Mouse (Mus musculus): ENCODE results near the gene Pou2f1. TPM values are rescaled to one million over a fixed set of nuclear protein-coding genes. Genes with fewer than 3 reads are reported as not detected.
"Not testable (repeated sequence)": the region's sequence is repeated elsewhere in the genome, so short reads cannot be mapped to it uniquely, and the experiment has no call there.

Gene Pou2f1
- total RNA-seq, 2 experiments from 2014 or later, result 10.4 to 13.0 TPM

DNA sequence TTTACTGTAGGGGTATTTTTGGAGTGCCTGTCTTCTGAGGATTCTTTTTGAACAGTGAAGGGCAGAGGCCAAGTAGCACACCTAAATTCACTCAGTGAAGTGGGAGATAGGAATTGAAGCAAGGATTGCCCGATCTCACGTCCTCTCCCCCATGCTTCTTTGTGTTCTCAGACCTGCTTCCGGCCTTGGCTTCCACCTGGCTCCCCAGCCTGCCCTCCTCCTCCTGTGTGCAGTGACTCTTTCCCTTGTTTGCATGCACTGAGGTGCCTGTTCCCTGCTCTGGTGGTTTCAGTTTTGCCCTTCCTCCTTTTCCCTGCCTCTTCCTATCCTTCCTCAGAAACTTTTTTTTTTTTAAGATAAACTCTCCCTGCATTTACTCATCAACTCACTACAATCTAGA, 4.5 kb upstream of the Pou2f1 start:
- intact Hi-C loops (cut with DNase I), result loop anchor here (10.0 kb wide), 1 partner anchor 232 kb away; no protein-coding TSS in a partner anchor

DNA sequence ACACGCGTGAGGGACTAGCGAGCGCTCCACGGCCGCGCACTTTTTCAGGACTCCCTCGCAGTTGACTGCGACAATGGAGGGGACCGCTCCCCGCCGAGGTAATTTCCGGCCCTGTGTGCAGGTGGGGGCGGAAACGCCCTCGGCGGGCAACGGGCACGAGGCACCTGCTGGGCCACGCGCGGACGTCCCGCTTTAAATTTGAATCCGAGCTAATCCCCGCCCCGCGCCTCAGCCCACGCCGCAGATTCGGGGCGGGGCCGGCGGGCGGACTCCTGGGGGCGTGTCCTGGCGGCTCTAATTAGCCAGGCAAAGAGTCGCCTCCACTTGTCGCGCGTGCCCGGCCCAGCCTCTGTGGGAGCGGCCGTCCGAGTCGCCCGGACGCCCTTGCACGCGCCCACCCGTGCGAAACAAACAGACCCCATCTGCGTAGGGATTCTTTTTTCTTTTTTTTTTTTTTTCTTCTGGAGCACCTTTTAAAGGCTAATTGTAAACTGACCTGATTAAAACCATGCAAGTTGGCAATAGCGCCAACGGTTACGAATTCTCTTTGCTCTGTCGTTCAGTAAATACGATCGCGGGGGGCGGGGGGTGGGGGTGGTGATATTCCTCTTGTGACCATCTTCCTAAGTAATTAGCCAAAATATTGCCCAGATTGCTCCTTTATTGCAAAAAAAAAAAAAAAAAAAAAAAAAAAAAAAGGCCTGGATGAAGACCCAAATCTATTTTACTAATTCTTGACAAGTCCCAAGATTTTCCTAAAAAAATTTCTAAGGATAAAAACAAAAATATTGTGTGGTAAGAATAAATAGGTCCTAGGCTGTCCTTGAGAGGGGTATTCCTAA, 924 bp upstream of the Pou2f1 start:
- DNase-seq, result peak; percentile 95
- intact Hi-C loops (cut with DNase I), result loop anchor here (2.0 to 10.0 kb wide), 6 partner anchors 37 to 766 kb away; partner anchors contain the start of genes Dcaf6, Mpc2, Tada1 and Tiprl

More for the DNA sequence above, 4.5 kb upstream of the Pou2f1 start:
- DNase-seq, result no peak

DNA sequence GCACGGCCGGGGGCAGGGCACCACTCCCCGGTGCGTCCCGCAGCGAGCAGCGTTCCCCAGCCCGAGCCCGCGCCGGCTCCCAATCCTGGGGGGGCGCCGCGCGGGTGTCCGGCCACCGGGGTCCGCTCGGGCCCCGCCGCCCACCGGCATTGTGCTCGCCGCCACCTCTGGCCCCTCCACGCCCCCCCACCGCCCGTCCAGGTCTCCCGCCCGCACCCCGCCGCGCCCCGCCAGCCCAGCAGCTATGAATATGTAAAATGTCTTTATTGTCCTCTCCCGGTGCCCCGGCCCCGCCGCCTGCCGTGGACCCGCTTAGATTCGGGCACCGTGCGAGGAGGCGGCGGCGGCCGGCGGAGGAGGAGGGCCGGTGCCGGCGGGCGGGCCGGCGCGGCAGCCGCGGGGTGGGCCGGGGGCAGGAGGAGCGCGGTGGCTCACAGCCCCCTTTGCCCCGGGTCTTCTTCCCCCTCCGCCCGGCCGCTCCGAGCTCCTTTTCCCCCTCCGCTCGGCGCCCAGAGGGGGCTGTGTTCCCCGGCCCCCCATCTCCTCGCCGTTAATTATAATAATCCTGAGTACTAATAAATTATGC, 481 bp downstream of the Pou2f1 start:
- intact Hi-C loops (cut with DNase I), result loop anchor here (2.0 to 10.0 kb wide), 6 partner anchors 35 to 765 kb away; partner anchors contain the start of genes Dcaf6, Mpc2, Tada1 and Tiprl
- DNase-seq, result no peak

DNA sequence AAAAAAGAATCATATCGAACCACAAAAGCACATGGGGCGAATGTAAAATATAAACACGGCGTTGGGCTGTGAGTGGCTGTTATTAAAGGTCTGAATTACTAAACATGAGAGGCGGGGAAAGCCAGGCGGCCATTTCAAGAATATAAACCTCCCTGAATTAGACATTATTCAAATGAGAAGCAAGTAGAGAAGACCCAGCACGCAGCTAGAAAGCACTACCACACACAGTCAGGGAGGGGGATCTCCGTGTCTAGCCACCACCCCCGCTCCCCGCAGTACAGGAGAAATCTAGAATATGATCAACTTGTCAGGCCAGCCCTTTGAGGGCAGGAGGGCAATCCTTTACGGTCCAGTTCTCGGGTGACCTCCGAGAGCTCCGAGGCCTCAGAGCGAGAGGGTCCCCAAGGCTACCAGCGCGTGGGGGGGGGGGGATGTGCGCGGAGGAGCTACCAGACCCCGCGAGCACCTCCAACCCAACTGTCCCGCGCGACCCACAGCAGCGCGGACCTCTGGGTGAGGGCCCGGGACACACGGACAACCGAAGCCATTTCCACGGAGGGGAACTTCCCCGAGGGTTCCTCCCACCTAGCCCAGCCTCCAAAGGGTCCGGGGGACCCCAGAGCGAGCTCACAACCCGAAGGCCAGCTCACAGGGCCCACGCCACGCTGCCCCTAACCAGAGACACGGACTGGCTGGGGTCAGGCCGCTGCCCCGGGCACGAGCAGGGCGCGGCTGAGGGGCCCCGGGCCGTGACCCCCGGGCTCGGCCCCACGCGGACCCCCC, 1.2 kb downstream of the Pou2f1 start:
- intact Hi-C loops (cut with DNase I), result loop anchor here (5.0 to 10.0 kb wide), 4 partner anchors 227 to 764 kb away; partner anchors contain the start of genes Dcaf6, Mpc2, Tada1 and Tiprl
- DNase-seq, result peak; percentile 41 to 59

DNA sequence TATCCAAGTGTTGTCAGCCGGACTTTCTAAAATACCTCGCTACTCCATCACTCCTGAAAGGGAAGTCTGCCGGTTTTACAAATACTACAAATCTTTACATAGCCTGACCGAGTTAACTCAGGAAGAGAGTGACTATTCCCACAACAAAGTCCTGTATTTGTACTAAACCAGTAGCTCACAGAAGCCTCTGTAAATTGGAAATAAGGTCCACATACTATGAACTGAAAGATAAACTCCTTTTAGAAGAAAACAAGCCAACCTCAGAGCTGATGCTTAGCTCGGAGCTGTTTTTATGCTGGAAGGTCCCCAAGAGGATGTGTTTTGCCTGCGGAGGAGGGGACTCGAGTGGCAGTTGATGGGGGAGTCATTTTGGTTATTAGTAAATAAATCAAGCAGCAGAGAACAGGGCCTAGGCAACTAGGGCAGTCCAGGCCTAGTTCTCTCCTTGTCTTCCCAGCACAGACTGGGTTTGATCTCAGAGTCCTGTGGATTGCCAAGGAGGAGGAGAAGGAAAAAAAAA, 1.8 kb downstream of the Pou2f1 start:
- intact Hi-C loops (cut with DNase I), result loop anchor here (5.0 to 10.0 kb wide), 4 partner anchors 226 to 763 kb away; partner anchors contain the start of genes Dcaf6, Mpc2, Tada1 and Tiprl

DNA sequence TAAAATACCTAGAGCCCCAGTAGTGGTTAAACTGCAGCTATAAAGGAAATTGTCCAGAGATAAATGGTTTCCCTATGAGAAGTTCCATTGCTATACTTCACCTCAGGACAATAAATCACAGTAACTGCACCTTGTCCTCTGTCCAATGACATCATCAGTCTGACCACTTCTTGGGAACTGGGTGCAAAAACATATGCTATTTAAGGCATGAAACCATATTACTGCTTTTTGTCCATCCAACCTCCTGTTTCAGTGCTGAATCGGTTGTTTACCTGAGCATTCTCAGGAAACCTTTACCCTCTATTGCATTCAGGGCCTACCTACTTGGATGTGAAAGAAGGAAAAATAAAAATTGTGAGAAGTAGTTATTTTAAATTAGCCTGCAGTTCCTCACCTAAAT, 2.8 kb downstream of the Pou2f1 start:
- no peak for DNase-seq
- intact Hi-C loops (cut with DNase I), result loop anchor here (5.0 to 10.0 kb wide), 4 partner anchors 225 to 762 kb away; partner anchors contain the start of genes Dcaf6, Mpc2, Tada1 and Tiprl

More for the DNA sequence above, 1.8 kb downstream of the Pou2f1 start:
- DNase-seq, result peak; percentile 35 to 50

DNA sequence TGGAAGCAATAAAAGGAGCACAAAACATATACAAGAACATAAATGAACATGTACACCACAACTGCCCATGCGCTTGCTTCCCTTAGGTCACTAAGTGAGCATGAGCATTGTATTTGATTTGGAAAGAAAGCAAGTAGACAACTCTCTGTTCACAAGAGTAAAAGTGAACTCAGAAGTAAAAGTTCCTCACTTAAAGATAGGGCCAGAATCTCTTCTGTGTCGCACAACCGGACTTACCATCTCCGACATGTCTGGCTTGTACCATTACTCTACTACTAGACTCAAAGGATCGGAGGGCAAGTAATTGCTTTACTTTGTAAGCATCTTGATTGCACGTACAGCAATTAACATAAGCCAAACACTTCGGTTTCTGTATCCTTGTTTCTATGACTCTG, 6.8 kb downstream of the Pou2f1 start:
- DNase-seq, result no peak
- intact Hi-C loops (cut with DNase I), result no loop called here

DNA sequence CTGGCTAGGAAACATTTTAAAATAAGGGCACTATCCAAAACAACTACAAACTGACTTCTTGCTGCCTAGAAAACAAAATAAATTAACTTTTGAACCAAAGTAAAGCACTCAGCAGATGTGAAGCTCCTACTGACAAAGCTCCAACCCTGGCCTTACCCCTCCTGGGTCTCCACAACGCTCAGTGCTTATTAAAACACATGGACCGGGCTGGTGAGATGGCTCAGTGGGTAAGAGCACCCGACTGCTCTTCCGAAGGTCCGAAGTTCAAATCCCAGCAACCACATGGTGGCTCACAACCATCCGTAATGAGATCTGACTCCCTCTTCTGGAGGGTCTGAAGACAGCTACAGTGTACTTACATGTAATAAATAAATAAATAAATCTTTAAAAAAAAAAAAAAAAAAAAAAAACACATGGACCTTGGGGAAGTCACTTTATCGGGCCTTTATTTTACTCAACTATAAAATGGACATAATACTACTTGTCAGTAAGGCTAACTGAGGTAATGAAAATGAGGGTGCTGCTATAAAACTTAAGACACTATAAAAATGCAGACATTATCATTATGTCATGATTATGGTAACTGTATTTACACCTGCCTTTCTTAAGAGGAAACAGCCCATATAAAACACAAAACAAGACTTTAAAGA, 7.3 kb downstream of the Pou2f1 start:
- intact Hi-C loops (cut with DNase I); DNase-seq: not testable (repeated sequence)

DNA sequence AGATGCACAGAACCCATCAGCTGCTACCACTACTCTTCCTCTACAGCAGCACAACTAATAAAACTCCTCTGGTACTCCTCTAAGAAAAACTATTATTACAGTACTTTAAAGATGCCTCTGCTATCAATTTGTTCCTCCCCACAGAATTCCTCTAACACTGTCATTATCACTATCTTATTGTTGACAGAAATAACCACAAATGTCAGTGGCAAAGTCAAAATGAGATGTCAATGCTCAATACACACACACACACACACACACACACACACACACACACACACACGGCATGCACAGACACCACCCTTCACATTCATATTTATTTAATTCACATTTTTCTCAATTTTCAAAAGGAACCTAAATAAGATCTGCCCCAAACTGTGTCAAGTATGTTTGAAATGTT, 8.2 kb downstream of the Pou2f1 start:
- no peak for DNase-seq
- intact Hi-C loops (cut with DNase I), result no loop called here

DNA sequence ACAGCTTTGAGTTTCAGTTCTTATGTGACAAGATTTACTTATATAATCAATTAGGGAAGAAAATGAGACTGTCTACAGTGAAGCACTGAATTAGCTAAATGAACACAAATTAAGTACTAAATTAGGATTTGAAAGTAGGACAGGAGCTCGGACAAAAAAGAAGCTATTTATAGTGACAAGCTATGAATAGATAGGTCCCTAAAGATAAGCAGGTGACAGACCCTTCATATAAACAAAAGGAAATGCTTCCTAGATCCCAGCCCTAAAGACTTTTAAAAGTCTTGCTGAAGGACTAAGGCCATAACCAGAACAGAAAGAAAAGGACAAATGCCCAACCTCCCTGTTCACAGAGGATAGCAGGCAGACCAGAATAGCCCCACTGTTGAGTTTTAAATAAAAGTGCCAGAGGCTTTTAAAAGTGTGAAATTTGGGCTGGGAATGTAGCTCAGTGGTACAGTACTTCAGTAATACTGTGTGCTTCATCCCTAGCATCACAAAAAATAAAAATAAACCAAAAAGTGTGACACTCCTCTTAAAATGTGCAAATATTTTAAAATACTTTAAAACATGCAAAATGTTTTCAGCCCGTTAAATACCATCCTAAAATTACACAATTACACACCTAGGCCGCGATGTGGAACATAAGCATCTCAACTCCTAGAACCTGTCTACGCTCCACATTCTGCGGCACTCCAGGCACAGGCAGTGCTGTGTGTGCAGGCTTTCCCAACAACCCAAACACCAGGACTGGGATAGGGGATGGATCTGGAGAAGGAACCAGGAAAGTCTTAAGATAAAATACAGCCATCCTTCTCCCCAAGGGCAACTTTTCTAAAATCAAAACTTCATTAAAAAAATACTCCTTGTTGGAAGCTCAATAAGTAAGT, 9.0 kb downstream of the Pou2f1 start:
- intact Hi-C loops (cut with DNase I), result no loop called here

DNA sequence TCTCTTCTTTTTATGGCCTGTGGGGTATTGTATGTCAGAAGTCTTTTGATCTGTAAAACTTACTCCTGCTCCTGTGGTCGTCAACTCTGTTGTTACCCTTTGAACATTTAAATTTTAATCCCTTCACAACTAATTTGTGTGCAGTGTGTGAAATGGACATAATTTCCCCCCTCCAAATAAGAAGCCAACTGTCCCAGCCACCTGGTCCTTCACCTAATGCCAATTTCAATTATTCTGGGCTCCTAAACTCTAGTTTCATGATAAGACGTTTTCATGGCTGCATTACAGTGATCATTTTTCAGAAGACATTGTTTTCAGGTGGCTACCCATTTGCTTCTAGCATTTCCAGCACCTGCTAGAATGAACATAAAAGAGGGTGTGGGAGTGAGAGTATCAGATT, 13.9 kb downstream of the Pou2f1 start:
- intact Hi-C loops (cut with DNase I), result no loop called here
- no peak for DNase-seq

More for the DNA sequence above, 9.0 kb downstream of the Pou2f1 start:
- DNase-seq, result no peak

DNA sequence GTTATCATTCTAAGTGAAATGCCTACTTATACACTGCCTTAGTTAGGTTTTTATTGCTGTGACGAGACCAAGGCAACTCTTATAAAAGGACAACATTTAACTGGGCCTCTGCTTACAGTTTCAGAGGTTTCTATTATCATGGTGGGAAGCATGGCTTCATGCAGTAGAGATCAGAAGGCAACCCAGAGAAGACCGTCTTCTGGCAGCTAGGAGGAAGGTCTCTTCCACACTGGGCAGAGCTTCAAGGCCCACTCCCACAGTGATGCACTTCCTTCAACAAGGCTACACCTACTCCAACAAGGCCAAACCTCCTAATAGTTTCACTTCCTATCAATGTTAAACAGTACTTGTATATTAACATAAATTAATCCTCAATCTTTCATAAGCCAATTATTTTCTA, 14.4 kb downstream of the Pou2f1 start:
- intact Hi-C loops (cut with DNase I), result no loop called here
- no peak for DNase-seq

DNA sequence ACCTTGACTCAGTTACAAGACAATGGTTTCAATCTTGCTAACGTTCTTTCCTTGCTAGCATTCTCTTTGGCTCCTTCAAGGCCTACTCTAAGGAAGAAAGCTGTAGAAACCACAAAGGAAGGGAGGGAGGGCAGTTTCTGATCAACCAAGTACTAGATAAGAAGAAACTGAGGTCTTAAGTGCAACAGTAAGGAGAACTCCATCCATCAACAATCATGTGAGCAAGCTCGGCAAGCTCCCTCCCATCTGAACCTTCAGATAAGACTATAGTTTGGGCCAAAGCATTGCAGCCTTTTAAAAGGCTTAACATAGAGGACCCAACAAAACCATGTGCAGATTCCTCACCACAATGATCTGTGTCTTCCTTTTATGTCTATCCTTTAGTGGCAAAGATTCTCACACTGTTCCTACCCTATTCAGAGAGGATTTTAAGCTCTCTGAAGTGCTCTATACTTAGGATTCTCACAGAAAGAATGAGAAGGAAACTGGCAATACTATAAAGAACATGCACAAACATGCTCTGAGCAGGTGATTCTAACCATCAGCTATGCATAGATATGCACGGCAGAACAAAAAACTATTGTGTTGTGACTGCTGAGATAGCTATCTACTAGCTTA, 16.6 kb downstream of the Pou2f1 start:
- intact Hi-C loops (cut with DNase I), result no loop called here
- no peak for DNase-seq

DNA sequence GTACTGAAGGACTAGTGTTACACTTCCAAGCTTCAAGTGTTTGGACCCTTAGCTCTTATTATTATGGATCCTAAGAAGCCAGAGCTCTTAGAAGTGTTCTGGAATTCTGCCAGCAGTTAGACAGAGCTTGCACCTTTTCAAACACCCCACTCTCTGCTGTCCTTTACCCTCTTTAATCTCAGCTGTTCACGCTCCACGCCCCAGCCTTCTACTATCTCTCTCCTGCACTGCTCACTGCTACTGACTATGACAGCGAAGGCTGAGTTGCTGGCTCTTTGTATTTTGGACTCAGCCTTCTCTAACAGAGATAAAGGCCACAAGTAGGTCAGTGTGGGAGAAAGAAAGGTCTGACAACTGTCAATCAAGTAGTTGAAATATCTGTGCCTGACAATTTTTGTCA, 17.3 kb downstream of the Pou2f1 start:
- DNase-seq, result no peak
- intact Hi-C loops (cut with DNase I), result no loop called here

DNA sequence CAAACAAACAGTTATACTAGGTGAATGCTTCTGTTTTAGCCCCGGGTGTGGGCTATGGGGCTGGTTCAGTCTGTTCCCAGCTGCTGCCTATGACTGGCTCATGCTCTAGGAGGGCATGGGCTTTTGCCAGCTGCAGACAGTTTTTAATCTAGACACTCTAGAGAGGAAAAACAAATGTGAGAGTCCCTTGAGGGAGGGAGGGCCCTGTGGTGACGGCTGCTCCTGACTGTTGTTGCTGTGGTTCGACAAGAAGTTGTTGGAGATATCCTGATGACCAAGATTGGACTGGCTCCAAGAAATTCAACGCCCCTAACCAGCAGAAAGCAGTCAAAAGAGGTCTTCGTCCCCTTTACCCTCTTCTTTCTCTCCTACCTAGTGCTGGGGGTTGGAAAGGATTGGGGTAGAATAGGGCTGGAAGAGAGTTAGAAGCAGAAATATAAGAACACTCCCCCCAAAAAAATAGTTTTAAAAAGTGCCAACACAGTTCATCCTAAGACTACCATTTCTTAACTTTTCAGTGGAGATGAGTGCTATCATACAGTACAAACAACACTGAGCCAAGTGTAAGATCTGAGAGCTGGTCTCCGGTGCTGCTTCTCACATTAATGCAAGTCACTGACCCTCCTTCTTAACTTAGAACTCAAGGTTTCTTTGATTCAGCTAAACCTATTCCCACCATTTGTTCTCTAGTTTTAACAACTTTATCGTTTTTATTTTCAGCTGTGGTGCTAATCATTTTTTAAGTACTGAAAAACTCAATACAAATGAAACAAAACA, 25.6 kb downstream of the Pou2f1 start:
- peak; percentile 15 to 22 for DNase-seq
- intact Hi-C loops (cut with DNase I), result no loop called here

DNA sequence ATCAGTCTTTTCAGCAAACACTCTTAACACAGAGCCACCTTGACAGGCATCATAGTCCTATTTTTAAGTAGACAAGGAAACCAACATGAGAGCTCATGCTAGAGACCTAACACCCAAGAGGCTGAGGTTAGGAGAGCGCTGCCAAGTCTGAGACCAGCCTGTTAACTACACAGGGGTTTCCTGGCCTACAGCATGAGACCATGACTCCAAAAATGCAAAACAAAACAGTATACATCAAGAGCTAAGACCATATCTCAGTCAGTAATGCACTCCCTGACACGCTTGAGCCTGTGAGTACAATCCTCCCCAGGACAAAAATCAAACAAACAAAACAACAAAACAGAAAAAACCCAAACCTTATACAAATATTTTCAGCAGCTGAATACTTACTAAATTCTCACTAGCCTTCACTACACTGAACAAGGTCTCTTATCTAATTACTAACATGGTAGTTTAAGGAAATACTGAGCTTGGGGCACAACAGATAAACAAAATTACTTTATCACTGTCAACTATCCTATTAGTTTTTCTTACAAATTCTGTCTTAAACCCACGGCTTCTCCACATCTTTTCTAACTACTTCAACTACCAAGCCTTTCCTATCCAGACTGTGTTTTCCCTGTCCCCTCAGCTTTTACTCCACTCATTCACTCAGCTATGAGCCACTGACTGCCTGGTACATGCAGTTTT, 33.3 kb downstream of the Pou2f1 start:
- DNase-seq, result no peak
- intact Hi-C loops (cut with DNase I), result loop anchor here (5.0 kb wide), 3 partner anchors 47 to 183 kb away; no protein-coding TSS in a partner anchor

Data from heart, postnatal 36 days (tissue).